Mouse (Mus musculus) neural tube, embryonic 15.5 days (tissue): Measurements from ENCODE around the gene Isg20. TPM values are rescaled to one million over a fixed set of nuclear protein-coding genes. Genes with fewer than 3 reads are reported as not detected.

Experiments
- ATAC-seq: fragments of 200-750 bp; cut with Nextera tagmentation; 2 replicates; pipeline ENCODE4 v1.8.0; 2017; ENCODE audit warnings: mild to moderate bottlenecking, moderate TSS enrichment, moderate library complexity; ENCODE audit not compliant: low FRiP score
- H3K27ac ChIP-seq: fragments of 300-500 bp; sonication (generic); replicated peaks from 2 replicates; pipeline ENCODE4 v1.5.1; 2015; ENCODE audit warnings: mild to moderate bottlenecking, inconsistent platforms
- H3K27me3 ChIP-seq: fragments of 300-500 bp; sonication (generic); replicated peaks from 2 replicates; pipeline ENCODE4 v1.6.1; 2015; ENCODE audit warnings: inconsistent platforms
- H3K36me3 ChIP-seq: fragments of 300-500 bp; sonication (generic); 2 replicates; pipeline ENCODE4 v1.6.1; 2015; ENCODE audit warnings: inconsistent platforms
- H3K4me1 ChIP-seq: fragments of 300-500 bp; sonication (generic); 2 replicates; pipeline ENCODE4 v1.6.1; 2015; ENCODE audit warnings: inconsistent platforms
- H3K4me2 ChIP-seq: fragments of 300-500 bp; sonication (generic); 2 replicates; pipeline ENCODE4 v1.6.1; 2015; ENCODE audit warnings: inconsistent platforms, mild to moderate bottlenecking, moderate library complexity
- H3K4me3 ChIP-seq: fragments of 300-500 bp; sonication (generic); replicated peaks from 2 replicates; pipeline ENCODE4 v1.5.1; 2015; ENCODE audit warnings: mild to moderate bottlenecking, inconsistent platforms
- H3K9ac ChIP-seq: fragments of 300-500 bp; sonication (generic); replicated peaks from 2 replicates; pipeline ENCODE4 v1.6.1; 2015; ENCODE audit warnings: mild to moderate bottlenecking, inconsistent platforms
- H3K9me3 ChIP-seq: fragments of 300-500 bp; sonication (generic); replicated peaks from 2 replicates; pipeline ENCODE4 v1.6.1; 2016; ENCODE audit warnings: inconsistent platforms
- WGBS: fragments of 180-500 bp; shearing (Covaris S2); methylation state at CpG from one replicate; pipeline ENCODE4 v1.1.7; 2015; ENCODE audit warnings: mixed read lengths; 5-methylcytosine and 5-hydroxymethylcytosine counted together
- polyA plus RNA-seq: library from polyadenylated mRNA; unstranded; fragments of >200 nt; fragmentation: Nextera tagmentation; extraction: Ambion mirVana; gene quantifications from 2 replicates; pipeline ENCODE4 v1.2.1, GENCODE M21; 2015

The Isg20 gene
- polyA plus RNA-seq, 1 experiment from 2014 or later: 1.3 TPM

DNA sequence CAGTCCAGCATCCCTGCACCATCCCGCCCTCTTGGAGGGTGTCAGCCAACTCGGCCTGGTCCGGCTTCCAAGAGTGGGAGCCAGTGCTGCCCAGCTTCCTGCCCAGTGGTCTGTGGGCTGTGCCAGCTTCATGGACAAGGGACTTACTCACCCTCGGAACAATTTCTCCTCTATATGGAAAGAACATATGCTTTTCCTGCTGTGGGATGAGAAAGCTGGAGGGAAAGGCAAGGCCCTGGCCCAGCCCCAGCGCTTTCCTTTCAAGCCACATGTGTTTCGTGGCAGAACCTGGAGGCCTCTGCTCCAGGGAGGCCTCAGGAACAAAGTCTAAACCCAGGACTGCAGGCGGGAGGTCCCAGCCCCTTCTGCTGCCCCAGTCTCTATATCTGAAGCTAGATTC is 12.5 kb downstream of the Isg20 start:
- Histone ChIP-seq H3K4me3 (no peak overlapping the region), H3K9ac (no peak overlapping the region), H3K27ac (no peak overlapping the region), H3K27me3 (peaks cover 7% of the 10 kb centered on the region; the same call in 1 of the 2 replicates), H3K9me3 (no peaks in the 10 kb centered on the region), H3K4me2 (no peak overlapping the region), H3K4me1 (no peaks in the 10 kb centered on the region), H3K36me3 (no peaks in the 10 kb centered on the region)
- no peak for ATAC-seq
- WGBS: 86% methylated on average over 7 of the region's 7 CpGs

- H3K4me1 ChIP-seq: no peaks in the 10 kb centered on the region
- no peak overlapping the region for H3K4me3 ChIP-seq
- H3K36me3 ChIP-seq: no peaks in the 10 kb centered on the region
- 83% methylated on average over 9 of the region's 9 CpGs for WGBS
- ATAC-seq: no peak
- no peak overlapping the region for H3K27ac ChIP-seq
- H3K4me2 ChIP-seq: no peak overlapping the region
- no peaks in the 10 kb centered on the region for H3K9me3 ChIP-seq
- peaks cover 7% of the 10 kb centered on the region; the same call in 1 of the 2 replicates for H3K27me3 ChIP-seq
- no peak overlapping the region for H3K9ac ChIP-seq
Observed at GRCm38 (mm10) chr7:78926156-78926555, 12.9 kb downstream of the Isg20 start.

DNA sequence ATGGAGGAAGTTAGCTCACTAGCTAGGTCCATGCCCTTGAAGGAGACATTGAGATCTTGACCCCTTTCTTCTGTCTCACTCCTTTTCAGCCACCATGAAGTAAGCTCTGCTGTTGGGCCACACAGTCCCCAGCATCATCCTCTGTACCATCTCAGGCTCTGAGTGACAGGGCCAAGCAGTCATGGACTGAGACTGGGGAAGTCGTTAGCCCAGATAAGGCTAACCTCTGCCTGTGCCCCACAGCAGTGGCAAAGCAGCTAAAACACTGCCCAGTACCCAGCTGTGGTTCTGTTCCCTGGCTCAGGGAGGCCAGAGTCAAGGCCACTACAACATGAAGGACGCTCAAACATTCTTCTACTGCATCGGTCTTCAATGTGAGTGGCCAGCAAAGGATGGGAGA is 14.0 kb downstream of the Isg20 start:
- WGBS: 83% methylated on average over 3 of the region's 3 CpGs
- Histone ChIP-seq H3K4me2 (no peak overlapping the region), H3K27me3 (peaks cover 7% of the 10 kb centered on the region; the same call in 1 of the 2 replicates), H3K4me1 (no peaks in the 10 kb centered on the region), H3K9ac (no peak overlapping the region), H3K9me3 (no peaks in the 10 kb centered on the region), H3K27ac (no peak overlapping the region), H3K36me3 (no peaks in the 10 kb centered on the region), H3K4me3 (no peak overlapping the region)
- no peak for ATAC-seq

DNA sequence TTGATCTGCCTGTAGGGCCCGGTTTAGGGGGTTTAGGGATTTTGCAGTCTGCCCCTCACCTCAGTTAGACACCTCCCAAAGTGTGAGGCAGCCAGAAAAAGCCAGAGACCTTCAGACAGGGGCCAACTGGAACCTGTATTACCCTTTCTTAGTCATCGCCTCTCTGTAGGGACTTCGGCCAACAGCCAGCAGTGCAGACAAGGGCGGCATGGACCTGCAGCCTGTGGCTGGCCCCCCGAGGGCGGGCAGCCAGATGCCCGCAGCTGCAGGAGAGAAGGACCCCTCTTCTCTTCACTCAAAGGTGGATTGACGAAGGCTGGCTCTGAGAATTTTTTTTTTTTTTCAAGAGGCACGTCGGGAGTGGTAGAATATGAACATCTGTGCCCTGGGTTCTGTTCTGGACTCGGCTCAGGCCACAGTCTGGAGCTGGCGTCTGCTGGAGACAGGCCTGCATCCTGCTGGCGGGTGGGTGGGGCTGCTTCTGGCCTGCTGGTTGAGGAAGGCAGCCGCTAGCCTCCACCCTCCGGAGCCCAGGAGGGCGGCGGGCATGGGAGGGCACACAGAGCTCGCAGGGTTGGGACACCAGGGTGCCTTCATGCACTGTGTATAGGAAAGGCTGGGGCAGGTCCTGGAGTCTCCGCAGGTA is 25.9 kb downstream of the Isg20 start:
- whole genome bisulfite sequencing: 72% methylated on average over 19 of the region's 19 CpGs
- no peaks in the 10 kb centered on the region for H3K36me3 ChIP-seq
- no peak overlapping the region for H3K9ac ChIP-seq
- no peaks in the 10 kb centered on the region for H3K27me3 ChIP-seq
- no peaks in the 10 kb centered on the region for H3K9me3 ChIP-seq
- ATAC-seq: no peak
- H3K4me2 ChIP-seq: no peak overlapping the region
- no peak overlapping the region for H3K27ac ChIP-seq
- no peaks in the 10 kb centered on the region for H3K4me1 ChIP-seq
- no peak overlapping the region for H3K4me3 ChIP-seq

DNA sequence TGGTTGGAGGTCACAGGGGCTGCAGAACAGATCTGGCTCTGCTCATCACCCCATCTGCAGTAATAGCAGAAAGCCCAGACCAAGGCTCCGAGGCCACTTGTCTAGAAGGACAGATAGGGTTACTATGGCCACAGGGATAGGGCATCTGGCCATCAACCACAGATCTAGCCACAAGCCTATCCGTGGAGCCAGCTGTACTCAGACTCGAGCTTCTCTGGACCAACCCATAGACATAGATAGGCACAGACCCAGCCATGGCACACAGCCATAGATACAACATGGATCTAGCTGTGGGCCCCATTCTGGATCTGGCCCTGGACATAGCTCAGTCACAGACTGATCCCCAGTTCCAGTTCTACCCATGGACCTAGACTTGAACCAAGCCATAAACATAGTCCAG is 27.7 kb downstream of the Isg20 start:
- Histone ChIP-seq H3K4me1 (no peaks in the 10 kb centered on the region), H3K9me3 (no peaks in the 10 kb centered on the region), H3K27ac (no peak overlapping the region), H3K27me3 (no peaks in the 10 kb centered on the region), H3K9ac (no peak overlapping the region), H3K4me3 (no peak overlapping the region), H3K36me3 (no peaks in the 10 kb centered on the region), H3K4me2 (no peak overlapping the region)
- no peak for ATAC-seq
- WGBS: 90% methylated on average over 3 of the region's 3 CpGs

- H3K4me3 ChIP-seq: no peak overlapping the region
- no peak overlapping the region for H3K27ac ChIP-seq
- H3K9ac ChIP-seq: no peak overlapping the region
- H3K9me3 ChIP-seq: no peaks in the 10 kb centered on the region
- H3K27me3 ChIP-seq: no peaks in the 10 kb centered on the region
- H3K4me2 ChIP-seq: no peak overlapping the region
- WGBS: 99% methylated on average over 2 of the region's 2 CpGs
- no peaks in the 10 kb centered on the region for H3K4me1 ChIP-seq
- no peaks in the 10 kb centered on the region for H3K36me3 ChIP-seq
- no peak for ATAC-seq
Observed at GRCm38 (mm10) chr7:78942544-78942943, 29.3 kb downstream of the Isg20 start.

DNA sequence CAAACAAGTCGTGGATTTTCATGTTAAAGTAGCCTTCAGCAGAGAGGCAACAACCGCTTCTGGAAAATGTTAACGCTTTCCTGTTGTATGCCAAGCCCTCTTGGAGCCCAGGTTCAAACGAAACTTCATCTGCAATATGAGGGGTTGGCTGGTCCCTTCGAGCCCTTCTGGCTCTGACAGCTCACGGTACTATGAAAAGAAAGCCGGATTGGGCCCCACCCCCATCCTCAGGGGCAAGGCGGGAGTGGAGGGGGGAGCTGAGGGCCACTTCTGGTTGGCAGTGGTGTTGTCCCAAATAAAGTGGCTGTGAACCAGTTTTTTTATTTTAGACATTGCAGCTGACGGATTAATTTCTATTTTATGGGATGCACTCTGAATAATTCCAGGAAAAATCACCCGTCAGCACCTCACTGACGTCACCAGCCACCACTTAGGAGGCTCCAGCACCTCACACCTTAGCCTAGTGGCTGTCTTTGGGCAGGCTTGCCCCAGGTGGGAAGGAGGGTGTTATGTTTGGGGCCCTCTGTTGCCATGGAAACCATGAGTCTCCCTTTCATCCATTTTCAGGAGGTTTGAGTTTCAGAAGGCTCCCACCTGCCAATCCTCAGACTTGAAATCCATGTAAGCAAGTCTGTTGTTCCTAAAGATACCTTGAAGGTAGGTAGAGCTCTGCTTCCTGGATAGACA is 40.8 kb downstream of the Isg20 start:
- no peak for ATAC-seq
- Histone ChIP-seq H3K27ac (no peak overlapping the region), H3K4me1 (peaks cover 6% of the 10 kb centered on the region; the same call in 1 of the 2 replicates), H3K27me3 (no peaks in the 10 kb centered on the region), H3K36me3 (no peaks in the 10 kb centered on the region), H3K9ac (no peak overlapping the region), H3K9me3 (no peaks in the 10 kb centered on the region), H3K4me3 (no peak overlapping the region), H3K4me2 (no peak overlapping the region)
- WGBS: 32% methylated on average over 11 of the region's 11 CpGs

GRCm38 (mm10) chr7:78954619-78955018 is 41.4 kb downstream of the Isg20 start:
- Histone ChIP-seq H3K9me3 (no peaks in the 10 kb centered on the region), H3K4me1 (peaks cover 6% of the 10 kb centered on the region; the same call in 1 of the 2 replicates), H3K27ac (no peak overlapping the region), H3K27me3 (no peaks in the 10 kb centered on the region), H3K4me3 (no peak overlapping the region), H3K4me2 (no peak overlapping the region), H3K9ac (no peak overlapping the region), H3K36me3 (no peaks in the 10 kb centered on the region)
- ATAC-seq: no peak
- 84% methylated on average over 6 of the region's 6 CpGs for WGBS

- no peaks in the 10 kb centered on the region for H3K27me3 ChIP-seq
- peak; percentile 38; the same call in 1 of the 2 replicates for ATAC-seq
- 82% methylated on average over 6 of the region's 6 CpGs for WGBS
Observed at GRCm38 (mm10) chr7:78955086-78955485, 41.9 kb downstream of the Isg20 start.

DNA sequence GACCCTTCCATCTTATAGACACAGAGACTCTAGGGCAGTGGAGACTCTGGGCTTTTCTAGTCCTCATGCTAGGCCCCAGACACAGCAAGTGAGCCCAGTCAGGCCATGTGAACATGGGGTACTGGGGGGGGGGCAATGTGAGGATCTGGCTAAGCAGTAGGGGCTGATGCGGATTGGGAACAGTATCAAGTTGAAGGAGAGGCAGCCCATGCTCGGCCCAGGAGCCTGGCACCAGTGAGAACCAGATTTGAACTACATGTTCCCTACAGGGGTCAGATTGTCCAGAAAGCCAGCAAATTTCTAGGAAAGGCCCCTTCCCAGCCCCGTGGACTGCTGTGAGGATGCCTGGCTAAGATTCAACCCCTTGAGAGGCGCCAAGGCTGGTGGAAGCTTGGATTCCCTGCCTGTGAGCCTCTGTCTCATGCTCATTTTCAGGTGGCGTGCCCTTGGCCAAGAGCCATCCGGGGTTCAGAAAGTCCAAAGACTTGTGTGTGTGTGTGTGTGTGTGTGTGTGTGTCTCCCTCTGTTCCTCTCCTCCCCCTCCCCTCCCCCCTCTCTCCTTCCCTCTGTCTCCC is 45.4 kb downstream of the Isg20 start:
- Histone ChIP-seq H3K36me3 (no peaks in the 10 kb centered on the region), H3K4me2 (no peak overlapping the region), H3K27ac (no peak overlapping the region), H3K9me3 (no peaks in the 10 kb centered on the region), H3K9ac (no peak overlapping the region), H3K4me1 (peaks cover 6% of the 10 kb centered on the region; the same call in 1 of the 2 replicates), H3K27me3 (no peaks in the 10 kb centered on the region), H3K4me3 (no peak overlapping the region)
- 74% methylated on average over 6 of the region's 6 CpGs for WGBS
- no peak for ATAC-seq

More at GRCm38 (mm10) chr7:78955086-78955485, 41.9 kb downstream of the Isg20 start:
- Histone ChIP-seq H3K4me2 (no peak overlapping the region), H3K4me3 (no peak overlapping the region), H3K9me3 (no peaks in the 10 kb centered on the region), H3K27ac (no peak overlapping the region), H3K9ac (no peak overlapping the region), H3K36me3 (no peaks in the 10 kb centered on the region), H3K4me1 (peaks cover 6% of the 10 kb centered on the region; the same call in 1 of the 2 replicates)

- no peak for ATAC-seq
- 91% methylated on average over 3 of the region's 3 CpGs for WGBS
- Histone ChIP-seq H3K9ac (no peak overlapping the region), H3K36me3 (no peaks in the 10 kb centered on the region), H3K4me1 (no peaks in the 10 kb centered on the region; the same call in 1 of the 2 replicates), H3K4me2 (no peak overlapping the region), H3K9me3 (no peaks in the 10 kb centered on the region), H3K27me3 (no peaks in the 10 kb centered on the region), H3K27ac (no peak overlapping the region), H3K4me3 (no peak overlapping the region)
Observed at GRCm38 (mm10) chr7:78963891-78964290, 50.7 kb downstream of the Isg20 start.
